Mouse (Mus musculus): ENCODE data around the gene Gm12845. TPM values are rescaled to one million over a fixed set of nuclear protein-coding genes. Genes with fewer than 3 reads are reported as not detected.

The Gm12845 gene
- total RNA-seq, 2 experiments from 2014 or later, result not detected

Other genes starting within 250 kb of the Gm12845 start
- gene Rnf220, start 227.4 kb upstream of the Gm12845 start, total RNA-seq (2015), result 52.9 and 63.3 TPM in 2 replicates
- gene Rnf220, start 227.4 kb upstream of the Gm12845 start, total RNA-seq (2017), result 83.9 and 96.5 TPM in 2 replicates
- 60.4 and 75.6 TPM in 2 replicates for gene Eri3, start 174.0 kb upstream of the Gm12845 start, total RNA-seq (2015)
- 26.9 and 36.0 TPM in 2 replicates for gene Eri3, start 174.0 kb upstream of the Gm12845 start, total RNA-seq (2017)
- gene Dmap1, start 42.1 kb upstream of the Gm12845 start, total RNA-seq (2015), result 13.8 and 19.3 TPM in 2 replicates
- gene Dmap1, start 42.1 kb upstream of the Gm12845 start, total RNA-seq (2017), result 23.7 and 29.1 TPM in 2 replicates
- not detected in 2 replicates for gene Klf17, start 41.2 kb downstream of the Gm12845 start, total RNA-seq (2015)
- not detected in 2 replicates for gene Klf17, start 41.2 kb downstream of the Gm12845 start, total RNA-seq (2017)
- 0.05 TPM in 1 of 2 replicates, not detected in the other for gene Slc6a9, start 110.1 kb downstream of the Gm12845 start, total RNA-seq (2015)
- gene Slc6a9, start 110.1 kb downstream of the Gm12845 start, total RNA-seq (2017), result 0.21 and 2.6 TPM in 2 replicates
- gene Ccdc24, start 148.1 kb downstream of the Gm12845 start, total RNA-seq (2015), result not detected in 2 replicates
- not detected in 2 replicates for gene Ccdc24, start 148.1 kb downstream of the Gm12845 start, total RNA-seq (2017)
- 0.54 TPM in 2 replicates for gene B4galt2, start 159.1 kb downstream of the Gm12845 start, total RNA-seq (2015)
- gene B4galt2, start 159.1 kb downstream of the Gm12845 start, total RNA-seq (2017), result not detected in 2 replicates
- gene Atp6v0b, start 162.9 kb downstream of the Gm12845 start, total RNA-seq (2015), result 308 and 311 TPM in 2 replicates
- 105 and 150 TPM in 2 replicates for gene Atp6v0b, start 162.9 kb downstream of the Gm12845 start, total RNA-seq (2017)
- gene Dph2, start 167.6 kb downstream of the Gm12845 start, total RNA-seq (2015), result 9.5 and 13.0 TPM in 2 replicates
- 8.3 and 10.3 TPM in 2 replicates for gene Dph2, start 167.6 kb downstream of the Gm12845 start, total RNA-seq (2017)
- gene Ipo13, start 190.6 kb downstream of the Gm12845 start, total RNA-seq (2015), result 19.1 and 19.5 TPM in 2 replicates
- 6.2 and 10.6 TPM in 2 replicates for gene Ipo13, start 190.6 kb downstream of the Gm12845 start, total RNA-seq (2017)
- gene Artn, start 205.4 kb downstream of the Gm12845 start, total RNA-seq (2015), result not detected in 2 replicates
- gene Artn, start 205.4 kb downstream of the Gm12845 start, total RNA-seq (2017), result not detected in 2 replicates

Measured in megakaryocyte progenitor cell, adult 5-6 weeks (primary cell).